Mouse (Mus musculus): ENCODE data around the gene Spem2. TPM values are rescaled to one million over a fixed set of nuclear protein-coding genes. Genes with fewer than 3 reads are reported as not detected.

Spem2 gene
- polyA plus RNA-seq, 1 experiment = not detected

- Histone ChIP-seq H3K4me3 (replicated peaks; ENCODE audit: extremely low read depth, low read depth, low read length) (no peak overlapping the region), H3K4me1 (ENCODE audit: control insufficient read depth, insufficient read depth, low read length) (peaks cover 27% of the 10 kb centered on the region)
- WGBS = 47% methylated on average over 8 of the region's 8 CpGs
- no peak for TF ChIP-seq CTCF (IDR thresholded peaks at IDR 0.05; ENCODE audit: insufficient read depth, low read length)
- TF ChIP-seq POLR2A (IDR thresholded peaks at IDR 0.05; ENCODE audit: borderline replicate concordance, extremely low read depth, low read depth, low read length) = no peak
- no peak for DNase-seq
Measured at GRCm38 (mm10) chr11:69850754-69851153, 32.5 kb upstream of the Spem2 start.

DNA sequence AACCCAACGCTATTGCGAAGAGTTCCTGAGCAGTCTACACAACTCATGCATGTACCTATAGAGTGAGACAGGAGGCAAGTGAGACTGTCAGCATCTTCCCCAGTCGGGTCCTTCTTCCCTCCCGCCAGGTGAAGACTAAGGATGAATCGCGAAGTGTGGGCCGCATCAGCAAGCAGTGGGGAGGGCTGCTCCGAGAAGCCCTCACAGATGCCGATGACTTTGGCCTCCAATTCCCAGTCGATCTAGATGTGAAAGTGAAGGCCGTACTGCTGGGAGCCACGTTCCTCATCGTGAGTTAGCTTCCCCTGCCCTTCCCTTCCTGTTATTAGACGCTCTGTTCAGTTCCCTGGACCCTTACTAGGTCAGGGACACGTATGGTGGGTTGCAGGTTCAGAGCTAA lies 31.6 kb upstream of the Spem2 start:
- no peak overlapping the region for H3K4me3 ChIP-seq (replicated peaks; ENCODE audit: extremely low read depth, low read depth, low read length)
- 81% methylated on average over 15 of the region's 15 CpGs for WGBS
- no peak for TF ChIP-seq POLR2A (IDR thresholded peaks at IDR 0.05; ENCODE audit: borderline replicate concordance, extremely low read depth, low read depth, low read length)
- no peak for TF ChIP-seq CTCF (IDR thresholded peaks at IDR 0.05; ENCODE audit: insufficient read depth, low read length)
- peaks cover 26% of the 10 kb centered on the region for H3K4me1 ChIP-seq (ENCODE audit: control insufficient read depth, insufficient read depth, low read length)
- DNase-seq = no peak

- DNase-seq = no peak
- Histone ChIP-seq H3K4me3 (replicated peaks; ENCODE audit: extremely low read depth, low read depth, low read length) (no peak overlapping the region), H3K4me1 (ENCODE audit: control insufficient read depth, insufficient read depth, low read length) (peaks cover 25% of the 10 kb centered on the region)
- 53% methylated on average over 9 of the region's 9 CpGs for WGBS
- TF ChIP-seq CTCF (IDR thresholded peaks at IDR 0.05; ENCODE audit: insufficient read depth, low read length) = no peak
- no peak for TF ChIP-seq POLR2A (IDR thresholded peaks at IDR 0.05; ENCODE audit: borderline replicate concordance, extremely low read depth, low read depth, low read length)
Measured at GRCm38 (mm10) chr11:69849128-69849527, 30.9 kb upstream of the Spem2 start.

DNA sequence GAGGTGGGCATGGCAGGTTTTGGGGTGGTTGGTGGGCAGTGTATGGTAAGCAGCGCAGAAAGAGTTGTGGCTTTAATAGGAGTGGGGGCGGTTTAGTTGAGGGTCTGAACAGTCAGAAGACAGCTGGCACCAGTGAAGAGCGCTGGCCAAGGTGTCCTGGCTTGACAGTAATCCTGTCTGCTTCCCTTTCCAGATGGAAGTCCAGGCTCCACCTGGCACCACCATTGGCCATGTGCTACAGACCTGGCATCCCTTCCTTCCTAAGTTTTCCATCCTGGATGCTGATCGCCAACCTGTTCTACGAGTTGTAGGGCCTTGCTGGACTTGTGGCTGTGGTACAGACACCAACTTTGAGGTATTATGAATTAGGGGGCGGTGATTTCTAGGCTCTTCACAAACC lies 29.8 kb upstream of the Spem2 start:
- TF ChIP-seq CTCF (IDR thresholded peaks at IDR 0.05; ENCODE audit: insufficient read depth, low read length) (no peak), POLR2A (IDR thresholded peaks at IDR 0.05; ENCODE audit: borderline replicate concordance, extremely low read depth, low read depth, low read length) (no peak)

GRCm38 (mm10) chr11:69846738-69847688 lies 28.7 kb upstream of the Spem2 start:
- peak; percentile 60 for DNase-seq
- peaks cover 21% of the 10 kb centered on the region for H3K4me1 ChIP-seq (ENCODE audit: control insufficient read depth, insufficient read depth, low read length)
- peak overlapping the region; percentile 88 for H3K4me3 ChIP-seq (replicated peaks; ENCODE audit: extremely low read depth, low read depth, low read length)
- TF ChIP-seq POLR2A (IDR thresholded peaks at IDR 0.05; ENCODE audit: borderline replicate concordance, extremely low read depth, low read depth, low read length) (no peak; the same call in 1 of the 2 replicates), CTCF (IDR thresholded peaks at IDR 0.05; ENCODE audit: insufficient read depth, low read length) (no peak)
- WGBS = 7% methylated on average over 37 of the region's 37 CpGs

More for the DNA sequence above, 29.8 kb upstream of the Spem2 start:
- peaks cover 23% of the 10 kb centered on the region for H3K4me1 ChIP-seq (ENCODE audit: control insufficient read depth, insufficient read depth, low read length)
- no peak overlapping the region for H3K4me3 ChIP-seq (replicated peaks; ENCODE audit: extremely low read depth, low read depth, low read length)
- no peak for DNase-seq
- 94% methylated on average over 6 of the region's 6 CpGs for WGBS

- Histone ChIP-seq H3K4me3 (replicated peaks; ENCODE audit: extremely low read depth, low read depth, low read length) (peak within 1 kb of the TSS; percentile 88), H3K4me1 (ENCODE audit: control insufficient read depth, insufficient read depth, low read length) (peaks cover 19% of the 10 kb centered on the region)
- peak; percentile 94 for DNase-seq
- peak; percentile 85; the same call in 1 of the 2 replicates for TF ChIP-seq POLR2A (IDR thresholded peaks at IDR 0.05; ENCODE audit: borderline replicate concordance, extremely low read depth, low read depth, low read length)
- TF ChIP-seq CTCF (IDR thresholded peaks at IDR 0.05; ENCODE audit: insufficient read depth, low read length) = no peak
- 1% methylated on average over 36 of the region's 38 CpGs for WGBS
Measured at GRCm38 (mm10) chr11:69846198-69846680, 28.0 kb upstream of the Spem2 start, which contains the start of gene Plscr3. TSS of gene Plscr3 (plus strand) at chr11:69846376.

DNA sequence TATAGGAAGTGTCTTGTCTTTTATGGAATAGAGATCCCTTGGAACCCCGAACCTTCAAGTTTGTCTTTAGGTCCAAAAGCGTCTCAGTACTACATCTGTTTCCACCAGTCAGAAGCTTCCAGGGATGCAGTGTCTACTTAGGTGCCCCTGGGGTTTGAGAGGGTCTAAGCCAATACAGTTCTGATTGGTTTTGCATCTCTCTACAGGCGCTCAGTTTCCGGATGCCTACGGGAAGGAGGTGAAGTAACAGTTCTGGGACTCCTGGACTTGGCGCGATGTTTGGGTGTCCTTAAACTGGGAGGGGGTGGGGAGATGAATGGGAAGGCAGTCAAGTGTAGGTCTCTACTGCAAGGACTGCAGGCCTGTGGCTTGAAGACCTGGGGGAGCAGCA lies 20.4 kb upstream of the Spem2 start:
- Histone ChIP-seq H3K4me3 (replicated peaks; ENCODE audit: extremely low read depth, low read depth, low read length) (peak overlapping the region; percentile 99), H3K4me1 (ENCODE audit: control insufficient read depth, insufficient read depth, low read length) (0 out of 2 replicates have a peak, but pooled peaks cover 2% of the 10 kb centered on the region)
- TF ChIP-seq CTCF (IDR thresholded peaks at IDR 0.05; ENCODE audit: insufficient read depth, low read length) (no peak), POLR2A (IDR thresholded peaks at IDR 0.05; ENCODE audit: borderline replicate concordance, extremely low read depth, low read depth, low read length) (no peak)
- 1% methylated on average over 7 of the region's 7 CpGs for WGBS
- DNase-seq = no peak

DNA sequence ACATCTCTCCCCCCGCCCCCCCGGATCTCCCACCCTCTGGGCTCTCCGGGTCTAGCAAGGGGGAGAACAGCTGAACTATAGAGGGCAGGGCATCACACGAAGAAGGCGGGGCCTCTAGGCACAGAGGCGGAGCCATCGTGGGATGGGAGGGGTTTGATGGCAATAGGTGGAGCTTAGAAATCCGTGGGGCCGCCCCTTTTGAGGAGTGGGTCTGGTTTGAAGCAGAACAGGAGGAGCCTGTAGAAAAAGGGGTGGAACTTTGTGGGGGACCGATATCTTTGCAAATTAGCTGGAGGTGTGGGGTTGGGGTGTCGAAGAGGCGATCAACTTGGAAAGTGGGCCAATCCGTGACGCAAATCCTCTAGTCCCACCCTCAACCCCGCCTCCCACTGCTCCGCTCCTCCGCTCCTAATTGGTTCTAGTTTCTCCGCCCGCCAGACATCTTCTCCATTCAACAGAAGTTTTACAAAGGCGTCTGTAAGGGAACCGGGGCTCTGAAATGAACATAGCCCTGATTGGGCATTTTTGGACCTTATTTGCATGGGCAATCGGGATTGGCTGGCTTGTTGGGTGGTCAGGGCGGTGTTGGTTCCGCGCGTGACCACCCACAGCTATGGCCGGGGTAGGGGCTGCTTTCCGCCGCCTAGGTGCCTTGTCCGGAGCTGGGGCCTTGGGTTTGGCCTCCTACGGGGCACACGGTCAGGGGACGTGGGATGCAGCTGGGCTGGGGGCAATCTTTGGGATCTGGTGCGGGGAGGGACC lies 19.9 kb upstream of the Spem2 start, which contains the start of gene Tmem256:
Gene Tmem256 (plus strand): TSS at position 563 of the 762 bp plus-strand sequence.
- DNase-seq = peak; percentile 95
- Histone ChIP-seq H3K4me1 (ENCODE audit: control insufficient read depth, insufficient read depth, low read length) (0 out of 2 replicates have a peak, but pooled peaks cover 2% of the 10 kb centered on the region), H3K4me3 (replicated peaks; ENCODE audit: extremely low read depth, low read depth, low read length) (peak within 1 kb of the TSS; percentile 99)
- WGBS = under 1% methylated on average over 34 of the region's 34 CpGs
- TF ChIP-seq POLR2A (IDR thresholded peaks at IDR 0.05; ENCODE audit: borderline replicate concordance, extremely low read depth, low read depth, low read length) (peak; percentile 90), CTCF (IDR thresholded peaks at IDR 0.05; ENCODE audit: insufficient read depth, low read length) (no peak)

- no peak for TF ChIP-seq POLR2A (IDR thresholded peaks at IDR 0.05; ENCODE audit: borderline replicate concordance, extremely low read depth, low read depth, low read length)
- no peak for TF ChIP-seq CTCF (IDR thresholded peaks at IDR 0.05; ENCODE audit: insufficient read depth, low read length)
- Histone ChIP-seq H3K4me3 (replicated peaks; ENCODE audit: extremely low read depth, low read depth, low read length) (peak within 1 kb of the TSS; percentile 99), H3K4me1 (ENCODE audit: control insufficient read depth, insufficient read depth, low read length) (0 out of 2 replicates have a peak, but pooled peaks cover 2% of the 10 kb centered on the region)
- no peak for DNase-seq
- under 1% methylated on average over 32 of the region's 32 CpGs for WGBS
Measured at GRCm38 (mm10) chr11:69837604-69837951, 19.3 kb upstream of the Spem2 start, which contains the start of gene Nlgn2. TSS of gene Nlgn2 (minus strand) at chr11:69837784.

Measured in lung, adult 2 months (tissue).